Mouse (Mus musculus) liver, embryonic 13.5 days (tissue): ENCODE results near the gene Klhdc3. TPM values are rescaled to one million over a fixed set of nuclear protein-coding genes. Genes with fewer than 3 reads are reported as not detected.

Experiments used
- ATAC-seq: fragments of 200-750 bp; cut with Nextera tagmentation; 2 replicates; pipeline ENCODE4 v1.8.0; 2017; ENCODE audit warnings: low read depth, mild to moderate bottlenecking, moderate number of reproducible peaks, moderate library complexity
- DNase-seq: peaks from one replicate; pipeline ENCODE4 v3.0.0; 2022
- H3K27ac ChIP-seq: fragments of 300-500 bp; sonication (generic); 2 replicates; pipeline ENCODE4 v1.5.1; 2015; ENCODE audit warnings: moderate library complexity, mild to moderate bottlenecking, inconsistent platforms
- H3K27me3 ChIP-seq: fragments of 300-500 bp; sonication (generic); 2 replicates; pipeline ENCODE4 v1.6.1; 2015; ENCODE audit warnings: mild to moderate bottlenecking, inconsistent platforms
- H3K36me3 ChIP-seq: fragments of 300-500 bp; sonication (generic); 2 replicates; pipeline ENCODE4 v1.6.1; 2015; ENCODE audit warnings: mild to moderate bottlenecking, inconsistent platforms
- H3K4me1 ChIP-seq: fragments of 300-500 bp; sonication (generic); replicated peaks from 2 replicates; pipeline ENCODE4 v1.6.1; 2015; ENCODE audit warnings: inconsistent platforms
- H3K4me2 ChIP-seq: fragments of 300-500 bp; sonication (generic); 2 replicates; pipeline ENCODE4 v1.6.1; 2015; ENCODE audit warnings: inconsistent platforms, mild to moderate bottlenecking, moderate library complexity
- H3K4me3 ChIP-seq: fragments of 300-500 bp; sonication (generic); replicated peaks from 2 replicates; pipeline ENCODE4 v1.5.1; 2015; ENCODE audit warnings: mild to moderate bottlenecking, inconsistent platforms
- H3K9ac ChIP-seq: fragments of 300-500 bp; sonication (generic); 2 replicates; pipeline ENCODE4 v1.6.1; 2015; ENCODE audit warnings: mild to moderate bottlenecking, inconsistent platforms
- H3K9me3 ChIP-seq: fragments of 300-500 bp; sonication (generic); replicated peaks from 2 replicates; pipeline ENCODE4 v1.6.1; 2016; ENCODE audit warnings: inconsistent platforms
- WGBS: fragments of 180-500 bp; shearing (Covaris S2); methylation state at CpG from one replicate; pipeline ENCODE4 v1.1.7; 2015; ENCODE audit not compliant: insufficient replicate concordance; 5-methylcytosine and 5-hydroxymethylcytosine counted together
- polyA plus RNA-seq: library from polyadenylated mRNA; unstranded; fragments of >200 nt; fragmentation: Nextera tagmentation; extraction: Ambion mirVana; gene quantifications from 2 replicates; pipeline ENCODE4 v1.2.1, GENCODE M21; 2015

Klhdc3 gene
- polyA plus RNA-seq, 1 experiment from 2014 or later = 73.1 TPM

DNA sequence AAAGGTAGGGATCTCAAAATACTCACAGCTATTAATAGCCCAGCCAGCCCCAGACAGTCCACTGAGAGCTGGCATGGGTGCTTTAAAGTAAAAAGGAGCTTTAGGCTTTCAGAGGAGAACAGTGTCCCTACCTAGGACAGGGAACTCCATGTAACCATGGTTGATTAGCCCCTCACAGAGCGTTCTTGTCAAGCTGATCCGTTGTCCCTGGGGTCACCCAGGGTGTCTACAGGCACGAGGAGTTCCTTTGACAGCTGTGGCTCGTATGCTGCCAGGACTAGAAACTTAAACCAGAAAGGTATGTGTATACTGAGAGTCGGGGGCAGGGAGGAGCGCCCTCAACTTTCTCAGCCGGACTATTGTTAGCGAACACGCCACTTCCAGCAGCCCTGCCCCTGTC is 1.8 kb downstream of the Klhdc3 start:
- Histone ChIP-seq H3K4me1 (peaks cover 48% of the 10 kb centered on the region), H3K36me3 (peaks cover 55% of the 10 kb centered on the region), H3K9me3 (no peaks in the 10 kb centered on the region), H3K4me2 (peak overlapping the region; percentile 98), H3K4me3 (peak overlapping the region; percentile 92), H3K27ac (peak overlapping the region; percentile 90), H3K27me3 (no peaks in the 10 kb centered on the region), H3K9ac (peak overlapping the region; percentile 90)
- 66% methylated on average over 9 of the region's 9 CpGs for WGBS
- ATAC-seq (no peak), DNase-seq (no peak)

DNA sequence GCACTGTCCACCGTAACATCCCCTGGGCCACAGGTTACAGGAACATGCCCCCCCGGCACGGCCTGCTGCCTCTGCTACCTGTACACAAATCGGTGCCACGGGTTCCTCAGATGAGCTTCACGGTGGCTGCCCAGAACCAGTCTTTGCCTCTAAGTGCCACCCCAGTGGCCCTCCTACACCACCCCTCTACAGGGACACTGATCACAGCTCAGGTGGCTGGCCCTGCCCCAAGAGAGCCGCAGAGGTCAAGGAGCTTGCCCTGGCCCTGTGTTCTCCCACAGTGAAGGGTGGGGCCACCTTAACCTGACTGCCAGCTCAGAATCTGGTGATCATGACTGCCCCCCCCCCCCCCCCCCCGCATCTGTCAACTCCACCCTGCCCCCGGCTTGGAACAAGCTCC is 2.3 kb downstream of the Klhdc3 start, which contains the start of gene Mea1:
Gene Mea1, plus strand, starts transcription at position 378 of the 400 bp plus-strand sequence.
- H3K27me3 ChIP-seq = no peaks in the 10 kb centered on the region
- no peaks in the 10 kb centered on the region for H3K9me3 ChIP-seq
- peak within 1 kb of the TSS; percentile 98 for H3K4me2 ChIP-seq
- 82% methylated on average over 8 of the region's 9 CpGs for WGBS
- H3K4me3 ChIP-seq = peak within 1 kb of the TSS; percentile 92
- peaks cover 50% of the 10 kb centered on the region for H3K36me3 ChIP-seq
- peak within 1 kb of the TSS; percentile 90 for H3K27ac ChIP-seq
- ATAC-seq = no peak
- DNase-seq = no peak
- peak within 1 kb of the TSS; percentile 90 for H3K9ac ChIP-seq
- peaks cover 52% of the 10 kb centered on the region for H3K4me1 ChIP-seq

DNA sequence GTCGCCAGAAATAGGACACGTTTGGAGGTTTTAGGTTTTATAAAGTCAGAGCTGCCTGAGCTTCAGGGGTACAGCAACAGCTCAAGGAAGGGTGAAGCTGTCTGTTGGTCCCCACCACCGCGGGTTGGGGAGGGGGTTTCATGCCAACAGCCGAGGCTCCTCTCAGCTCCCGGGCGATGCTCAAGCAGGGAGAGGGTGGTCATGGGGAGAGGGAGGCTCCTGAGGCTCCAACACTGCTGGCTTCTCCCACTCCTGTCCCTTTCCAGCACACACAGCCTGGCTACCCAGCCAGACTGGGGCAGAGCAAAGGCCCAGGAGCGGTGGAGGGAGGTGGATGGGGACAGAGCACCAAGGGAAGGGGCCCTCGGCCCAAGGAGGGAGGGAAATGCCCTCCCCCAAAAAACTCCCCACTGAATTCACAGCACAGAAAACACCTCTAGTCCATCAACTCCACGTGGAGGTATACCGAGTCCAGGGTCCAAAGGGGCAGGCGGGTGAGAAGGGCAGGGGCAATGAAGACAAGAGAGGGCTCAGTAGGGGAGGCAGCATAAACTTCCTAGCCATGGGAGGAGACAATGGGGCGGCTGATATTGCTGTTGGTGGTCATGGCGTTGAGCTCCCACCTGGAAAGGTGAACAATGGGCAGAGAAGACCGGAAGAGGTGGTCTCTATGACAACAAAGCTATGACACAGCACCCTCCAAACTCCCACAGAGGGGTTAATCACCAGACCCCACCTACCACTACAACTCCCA is 6.0 kb downstream of the Klhdc3 start:
- Histone ChIP-seq H3K4me2 (peak overlapping the region; percentile 86), H3K4me1 (peaks cover 50% of the 10 kb centered on the region), H3K36me3 (peaks cover 56% of the 10 kb centered on the region), H3K27ac (peak overlapping the region; percentile 87), H3K9ac (peak overlapping the region; percentile 83), H3K9me3 (no peaks in the 10 kb centered on the region), H3K27me3 (no peaks in the 10 kb centered on the region), H3K4me3 (peak overlapping the region; percentile 85)
- ATAC-seq (peak; percentile 7; the same call in 1 of the 2 replicates), DNase-seq (no peak)
- WGBS = 32% methylated on average over 15 of the region's 15 CpGs

DNA sequence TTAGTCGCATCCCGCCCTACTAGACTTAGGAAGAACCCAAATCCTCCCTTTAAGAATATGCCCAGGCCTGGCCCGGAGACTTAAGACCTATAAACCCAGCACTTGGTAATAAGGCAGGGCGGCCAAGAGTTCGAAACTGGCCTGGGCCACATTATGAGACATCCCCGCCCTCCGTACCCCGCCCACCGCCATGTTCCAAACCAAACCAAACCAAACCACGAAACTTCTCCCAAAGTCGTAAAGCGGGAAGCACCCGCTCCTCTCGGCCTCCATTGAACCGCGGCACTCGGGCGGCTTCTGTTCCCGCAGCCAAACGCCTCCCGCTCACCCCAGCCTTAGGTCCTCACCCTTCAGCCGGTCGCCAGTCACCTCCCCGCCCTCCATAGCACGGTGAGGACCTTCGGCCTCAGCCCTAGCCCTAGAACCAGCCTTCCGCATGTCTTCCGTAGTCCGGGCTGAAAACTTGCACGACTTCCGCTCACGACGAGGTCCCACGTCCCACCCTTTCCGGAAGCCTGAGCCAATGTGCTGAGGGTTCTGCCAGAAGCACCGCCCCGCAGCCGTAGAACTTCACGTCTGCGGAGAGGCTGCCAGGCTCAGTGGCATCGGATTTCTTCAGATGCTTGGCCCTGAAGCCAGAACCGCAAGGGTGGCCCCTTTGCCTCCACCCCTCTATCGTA is 6.7 kb downstream of the Klhdc3 start, which contains the start of gene Rrp36:
Gene Rrp36, minus strand, starts transcription at position 503 of the 680 bp plus-strand sequence.
- Histone ChIP-seq H3K9ac (peak within 1 kb of the TSS; percentile 83), H3K36me3 (peaks cover 63% of the 10 kb centered on the region), H3K4me2 (peak within 1 kb of the TSS; percentile 86), H3K27ac (peak within 1 kb of the TSS; percentile 87), H3K9me3 (no peaks in the 10 kb centered on the region), H3K27me3 (no peaks in the 10 kb centered on the region), H3K4me3 (peak within 1 kb of the TSS; percentile 85), H3K4me1 (peaks cover 43% of the 10 kb centered on the region)
- WGBS = under 1% methylated on average over 43 of the region's 43 CpGs
- ATAC-seq (peak; percentile 94), DNase-seq (peak; percentile 85)

DNA sequence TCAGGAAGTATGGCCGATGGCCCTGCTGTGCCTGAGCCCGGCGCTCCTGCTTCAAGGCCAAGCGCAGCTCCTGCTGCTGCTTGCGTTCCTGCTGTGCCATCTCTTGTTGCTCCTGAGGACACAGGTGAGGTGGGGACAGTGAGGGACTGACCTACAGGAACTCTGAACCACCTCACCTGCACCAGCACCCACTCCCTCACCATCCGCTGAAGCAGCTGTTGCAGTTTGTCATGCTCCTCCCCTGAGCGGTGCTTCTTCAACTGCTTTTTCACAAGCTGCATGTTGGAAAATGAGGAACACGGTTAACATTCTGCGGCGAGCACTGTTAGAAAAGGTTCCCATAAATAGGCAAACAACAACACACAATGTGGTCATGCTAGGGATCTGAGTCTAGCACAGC is 10.8 kb downstream of the Klhdc3 start:
- H3K36me3 ChIP-seq = peaks cover 55% of the 10 kb centered on the region
- WGBS = 93% methylated on average over 10 of the region's 10 CpGs
- peaks cover 25% of the 10 kb centered on the region for H3K4me1 ChIP-seq
- no peak overlapping the region for H3K4me2 ChIP-seq
- H3K9ac ChIP-seq = no peak overlapping the region
- DNase-seq (no peak), ATAC-seq (no peak)
- no peaks in the 10 kb centered on the region for H3K9me3 ChIP-seq
- H3K27me3 ChIP-seq = no peaks in the 10 kb centered on the region
- no peak overlapping the region; the same call in 1 of the 2 replicates for H3K27ac ChIP-seq
- H3K4me3 ChIP-seq = no peak overlapping the region

DNA sequence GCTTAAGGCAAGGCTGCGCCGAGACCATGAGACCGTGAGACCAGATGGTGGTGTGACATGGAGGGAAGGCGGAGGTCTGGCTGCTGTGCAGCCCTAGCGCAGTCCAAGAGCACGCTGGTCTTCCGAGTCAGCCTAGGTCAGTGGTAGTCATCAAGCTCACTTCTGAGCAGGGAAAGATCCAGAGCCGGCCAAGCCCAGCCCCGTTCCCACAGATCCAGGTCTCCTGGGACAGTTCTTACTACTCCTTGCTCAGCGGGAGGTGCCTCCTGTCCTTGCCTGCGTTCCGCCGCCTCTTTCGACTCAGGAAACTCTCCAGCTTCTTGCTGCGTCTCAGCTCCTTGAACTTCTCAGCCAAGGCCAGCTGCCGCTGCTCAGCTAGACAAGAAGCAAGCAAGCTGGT is 13.0 kb downstream of the Klhdc3 start:
- no peak for DNase-seq
- Histone ChIP-seq H3K4me1 (peaks cover 7% of the 10 kb centered on the region), H3K4me3 (no peak overlapping the region), H3K36me3 (peaks cover 71% of the 10 kb centered on the region), H3K9me3 (no peaks in the 10 kb centered on the region), H3K27ac (no peak overlapping the region), H3K4me2 (no peak overlapping the region), H3K27me3 (no peaks in the 10 kb centered on the region), H3K9ac (no peak overlapping the region)
- ATAC-seq = no peak
- 87% methylated on average over 16 of the region's 16 CpGs for WGBS

DNA sequence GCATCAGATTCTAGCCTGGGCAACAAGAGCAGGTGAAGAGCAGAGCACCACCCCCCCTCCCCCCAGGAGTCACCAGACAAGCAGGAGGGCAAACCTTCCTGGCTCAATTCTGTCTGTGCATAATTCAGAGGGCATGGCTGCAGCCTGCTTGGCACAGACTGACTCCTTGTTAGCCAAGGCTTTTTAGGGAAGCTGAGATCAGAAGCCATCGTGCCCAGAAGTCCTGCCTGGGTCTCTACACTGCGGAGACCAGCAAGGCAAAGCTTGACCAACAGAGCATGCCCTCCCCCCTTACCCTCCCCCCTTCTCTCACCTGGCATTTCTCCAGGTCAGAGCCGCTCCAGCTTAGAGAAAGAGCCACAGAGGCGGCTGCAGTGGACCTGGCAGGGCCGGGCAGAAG is 18.0 kb downstream of the Klhdc3 start:
- ATAC-seq = no peak

DNA sequence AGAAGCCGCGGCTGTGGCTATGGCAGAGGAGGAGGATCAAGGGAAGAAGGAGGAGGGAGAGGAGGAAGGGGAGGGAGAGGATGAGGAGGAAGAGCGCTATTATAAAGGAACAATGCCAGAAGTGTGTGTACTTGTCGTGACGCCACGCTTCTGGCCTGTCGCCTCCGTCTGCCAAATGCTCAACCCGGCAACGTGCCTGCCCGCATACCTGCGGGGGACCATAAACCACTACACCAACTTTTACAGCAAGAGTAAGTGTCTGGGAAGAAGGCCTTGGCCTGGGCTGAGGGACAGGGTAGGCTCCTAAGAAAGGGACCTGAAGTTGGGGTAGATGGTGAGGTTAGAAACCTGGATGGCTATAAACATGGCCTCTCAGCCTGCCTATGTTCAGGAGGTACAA is 18.7 kb downstream of the Klhdc3 start:
- no peaks in the 10 kb centered on the region for H3K9me3 ChIP-seq
- H3K4me2 ChIP-seq = no peak overlapping the region

More for the DNA sequence above, 18.0 kb downstream of the Klhdc3 start:
- H3K4me1 ChIP-seq = no peaks in the 10 kb centered on the region
- no peak overlapping the region for H3K27ac ChIP-seq
- WGBS = 76% methylated on average over 5 of the region's 5 CpGs
- no peaks in the 10 kb centered on the region for H3K27me3 ChIP-seq
- H3K9ac ChIP-seq = no peak overlapping the region
- no peak overlapping the region for H3K4me3 ChIP-seq
- H3K9me3 ChIP-seq = no peaks in the 10 kb centered on the region
- H3K36me3 ChIP-seq = peaks cover 91% of the 10 kb centered on the region
- no peak overlapping the region for H3K4me2 ChIP-seq
- no peak for DNase-seq

DNA sequence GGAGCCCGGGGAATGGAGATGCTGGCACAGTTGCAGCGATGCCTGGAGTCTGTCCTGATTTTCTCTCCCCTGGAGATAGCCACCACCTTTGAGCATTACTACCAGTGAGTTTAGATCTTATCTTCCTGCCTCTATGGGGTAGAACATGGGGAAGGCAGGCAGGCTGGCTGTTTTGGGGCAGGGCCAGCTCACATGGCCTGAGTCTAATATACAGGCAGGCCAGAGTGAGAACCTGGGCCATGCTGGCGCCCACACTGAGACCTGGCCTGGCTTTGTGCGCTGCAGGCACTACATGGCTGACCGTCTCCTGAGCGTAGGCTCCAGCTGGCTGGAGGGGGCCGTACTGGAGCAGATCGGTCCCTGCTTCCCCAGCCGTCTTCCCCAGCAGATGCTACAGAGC is 19.4 kb downstream of the Klhdc3 start:
- no peak for ATAC-seq
- H3K36me3 ChIP-seq = peaks cover 91% of the 10 kb centered on the region
- peaks cover 7% of the 10 kb centered on the region; the same call in 1 of the 2 replicates for H3K4me1 ChIP-seq
- DNase-seq = no peak
- H3K27ac ChIP-seq = no peak overlapping the region
- WGBS = 86% methylated on average over 9 of the region's 9 CpGs
- H3K4me2 ChIP-seq = no peak overlapping the region
- no peaks in the 10 kb centered on the region for H3K27me3 ChIP-seq
- no peak overlapping the region for H3K9ac ChIP-seq
- H3K4me3 ChIP-seq = no peak overlapping the region
- no peaks in the 10 kb centered on the region for H3K9me3 ChIP-seq

More for the DNA sequence above, 18.7 kb downstream of the Klhdc3 start:
- Histone ChIP-seq H3K9ac (no peak overlapping the region), H3K27me3 (no peaks in the 10 kb centered on the region), H3K27ac (no peak overlapping the region), H3K4me1 (peaks cover 2% of the 10 kb centered on the region; the same call in 1 of the 2 replicates), H3K4me3 (no peak overlapping the region), H3K36me3 (peaks cover 93% of the 10 kb centered on the region)
- DNase-seq (no peak), ATAC-seq (no peak)
- WGBS = 91% methylated on average over 12 of the region's 12 CpGs

DNA sequence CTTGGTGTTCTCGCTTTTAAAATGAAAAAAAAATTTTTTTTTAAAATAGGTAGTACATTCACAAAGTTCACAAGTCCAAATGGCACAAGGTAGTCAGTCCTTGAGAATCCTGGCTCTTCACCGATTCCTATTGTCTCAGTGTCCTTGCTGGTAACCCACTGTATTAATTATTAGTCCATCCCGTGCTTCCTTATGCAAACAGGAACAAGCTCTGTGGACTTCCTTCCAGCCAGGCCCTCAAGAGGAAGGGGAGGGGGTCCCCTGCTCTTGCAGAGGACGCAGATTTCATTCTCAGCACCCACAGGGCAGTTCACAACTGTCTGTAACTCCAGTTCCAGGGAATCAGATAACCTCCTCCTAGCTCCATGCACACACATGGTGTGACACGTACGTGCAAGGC is 24.7 kb downstream of the Klhdc3 start:
- Histone ChIP-seq H3K27me3 (no peaks in the 10 kb centered on the region), H3K4me2 (no peak overlapping the region), H3K9me3 (no peaks in the 10 kb centered on the region), H3K9ac (no peak overlapping the region), H3K4me1 (peaks cover 34% of the 10 kb centered on the region), H3K27ac (no peak overlapping the region), H3K36me3 (peaks cover 76% of the 10 kb centered on the region), H3K4me3 (no peak overlapping the region)
- no peak for ATAC-seq
- DNase-seq = no peak
- WGBS = 68% methylated on average over 6 of the region's 6 CpGs

DNA sequence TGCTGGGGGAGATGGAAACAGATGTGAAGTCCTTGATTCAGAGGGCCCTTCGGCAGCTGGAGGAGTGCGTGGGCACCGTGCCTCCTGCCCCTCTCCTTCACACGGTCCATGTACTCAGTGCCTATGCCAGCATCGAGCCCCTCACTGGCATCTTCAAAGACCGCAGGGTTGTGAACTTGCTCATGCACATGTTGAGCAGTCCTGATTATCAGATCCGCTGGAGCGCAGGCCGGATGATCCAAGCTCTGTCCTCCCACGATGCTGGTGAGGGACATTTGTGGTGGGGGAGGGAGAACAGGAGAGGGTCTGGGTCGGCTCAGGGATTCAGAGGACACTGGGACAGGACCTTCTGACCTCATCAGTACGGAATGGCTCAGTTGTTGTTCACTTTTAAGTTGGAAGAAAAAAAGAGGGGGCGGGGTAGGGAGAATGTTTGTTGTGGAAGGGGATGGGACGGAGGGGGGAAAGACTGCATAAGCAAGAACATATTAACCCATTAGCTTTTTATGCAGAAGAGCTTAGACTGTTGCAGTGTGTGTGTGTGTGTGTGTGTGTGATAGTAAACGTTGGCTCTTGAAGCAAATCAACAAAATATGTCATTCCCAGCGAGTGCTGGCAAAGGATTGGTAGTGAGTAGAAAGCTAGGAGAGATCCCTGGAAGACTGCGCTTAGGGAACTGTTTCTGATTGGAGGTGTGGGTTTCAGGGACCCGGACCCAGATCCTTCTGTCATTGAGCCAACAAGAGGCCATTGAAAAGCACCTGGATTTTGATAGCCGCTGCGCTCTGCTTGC is 28.8 kb downstream of the Klhdc3 start:
- peaks cover 54% of the 10 kb centered on the region for H3K36me3 ChIP-seq
- no peaks in the 10 kb centered on the region for H3K27me3 ChIP-seq
- no peak for DNase-seq
- peaks cover 56% of the 10 kb centered on the region for H3K4me1 ChIP-seq
- WGBS = 74% methylated on average over 20 of the region's 20 CpGs
- H3K9me3 ChIP-seq = no peaks in the 10 kb centered on the region
- no peak overlapping the region for H3K27ac ChIP-seq
- no peak for ATAC-seq
- peak overlapping the region; percentile 83 for H3K9ac ChIP-seq
- peak overlapping the region; percentile 98 for H3K4me2 ChIP-seq
- peak overlapping the region; percentile 73 for H3K4me3 ChIP-seq
